Mouse (Mus musculus): ENCODE data around the gene Hipk1.
A peak's percentile ranks its signal among the peaks of the same experiment; 100 is the strongest.
"Not testable (repeated sequence)": the region's sequence is repeated elsewhere in the genome, so short reads cannot be mapped to it uniquely, and the experiment has no call there.

The Hipk1 gene

GRCm38 (mm10) chr3:103791230-103792110 is at the start of gene Hipk1:
Gene Hipk1, minus strand, starts transcription at chr3:103791563.
- peak; percentile 94 for DNase-seq

GRCm38 (mm10) chr3:103840946-103841345 is 49.6 kb upstream of the Hipk1 start:
- not testable (repeated sequence) for DNase-seq

- DNase-seq, result not testable (repeated sequence)
Measured at GRCm38 (mm10) chr3:103840195-103840594, 48.8 kb upstream of the Hipk1 start.

DNA sequence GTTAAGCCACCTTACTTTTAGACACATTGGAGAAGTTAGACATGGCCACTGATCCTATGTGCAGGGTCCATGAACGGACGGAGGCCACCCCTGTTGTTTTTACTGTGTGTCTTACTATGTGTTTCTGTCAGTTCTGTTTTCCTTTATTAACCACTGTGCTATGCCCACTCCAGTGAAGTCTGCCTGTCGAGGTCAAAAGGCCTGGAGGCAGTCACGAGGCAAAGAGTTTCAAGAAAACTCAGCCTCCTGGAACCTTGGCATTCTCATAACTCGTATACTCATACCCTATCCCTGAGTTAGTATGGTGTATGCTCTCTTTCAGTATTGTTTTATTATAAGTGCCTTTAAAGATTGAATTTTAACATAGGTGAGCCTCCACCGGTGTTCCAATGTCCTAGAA is 48.3 kb upstream of the Hipk1 start:
- no peak for DNase-seq

DNA sequence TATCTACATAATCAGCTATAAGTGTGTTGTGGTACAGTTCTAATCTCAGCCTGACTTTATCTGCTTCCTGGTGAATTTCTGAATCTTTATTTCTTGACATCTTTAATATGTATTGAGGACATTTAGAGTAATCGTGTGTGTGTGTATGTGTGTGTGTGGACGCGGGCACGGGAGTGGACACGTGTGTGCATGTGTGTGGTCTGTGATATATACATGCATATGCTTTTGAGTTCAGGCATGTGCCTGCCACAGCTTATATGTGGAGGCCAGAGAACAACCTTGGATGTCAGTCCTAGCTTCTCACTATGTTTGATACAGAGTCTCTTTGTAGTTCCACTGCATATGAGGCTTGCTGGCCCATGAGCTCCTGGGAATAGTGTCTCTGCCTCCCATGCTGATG is 45.1 kb upstream of the Hipk1 start:
- no peak for DNase-seq

DNA sequence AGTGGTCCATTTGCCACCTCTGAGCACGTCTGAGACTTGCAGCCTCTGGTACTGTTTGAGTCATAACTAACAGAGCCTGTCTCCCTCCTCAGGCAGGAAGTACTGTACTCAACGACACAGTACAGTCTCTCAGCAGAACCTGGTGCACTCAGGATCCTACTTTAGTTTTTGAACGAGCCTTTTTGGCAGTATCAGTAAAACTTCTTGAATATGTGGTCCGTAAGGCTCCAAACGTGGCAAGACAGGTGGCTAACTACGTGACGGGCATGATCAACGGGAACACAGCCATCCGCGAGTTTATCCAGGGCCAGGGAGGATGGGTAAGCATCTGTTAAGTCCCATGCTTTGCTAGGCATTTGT is 44.6 kb upstream of the Hipk1 start:
- DNase-seq, result peak; percentile 63

- no peak for DNase-seq
Measured at GRCm38 (mm10) chr3:103835272-103835950, 44.0 kb upstream of the Hipk1 start.

- DNase-seq, result no peak
Measured at GRCm38 (mm10) chr3:103834001-103834400, 42.6 kb upstream of the Hipk1 start.

- no peak for DNase-seq
Measured at GRCm38 (mm10) chr3:103832426-103832825, 41.1 kb upstream of the Hipk1 start, which contains the start of gene Bcl2l15. Gene Bcl2l15, plus strand, starts transcription at chr3:103832601.

DNA sequence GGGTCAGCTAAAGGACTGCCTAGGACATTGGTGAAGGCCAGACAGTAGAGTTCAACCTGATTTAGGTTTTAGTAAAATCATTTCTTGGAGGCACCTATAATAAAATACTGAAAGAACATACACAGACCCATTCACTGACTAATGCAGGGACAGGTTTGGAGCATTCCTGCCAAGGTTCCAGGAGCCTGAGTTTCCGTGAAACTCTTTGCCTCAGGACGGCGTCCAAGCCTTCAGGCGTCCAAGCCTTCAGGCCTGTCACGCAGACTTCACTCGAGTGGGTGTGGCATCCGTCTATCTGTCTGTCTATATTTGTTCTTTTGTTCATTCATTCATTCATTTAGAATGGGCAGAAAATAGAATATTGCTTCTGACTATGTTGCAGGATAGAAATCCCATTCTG is 39.8 kb upstream of the Hipk1 start:
- DNase-seq, result no peak

DNA sequence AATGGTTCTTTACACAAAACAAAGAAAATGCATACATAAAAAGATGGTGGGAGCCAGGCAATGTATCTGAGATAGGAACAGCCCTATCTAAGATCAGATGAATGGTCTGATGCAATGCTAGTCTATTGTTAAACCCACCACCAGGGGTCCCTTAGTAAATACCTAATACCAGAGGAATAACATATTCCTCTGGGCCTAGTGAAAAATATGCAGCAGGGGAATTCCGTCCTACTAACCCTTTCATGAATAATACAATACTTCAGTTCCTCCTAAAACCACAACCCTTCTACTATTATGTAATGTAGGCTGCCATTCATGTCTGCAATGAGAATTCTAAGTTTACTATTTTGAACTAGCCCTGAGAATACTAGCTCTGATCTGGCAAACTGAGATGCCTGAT is 39.3 kb upstream of the Hipk1 start:
- not testable (repeated sequence) for DNase-seq

DNA sequence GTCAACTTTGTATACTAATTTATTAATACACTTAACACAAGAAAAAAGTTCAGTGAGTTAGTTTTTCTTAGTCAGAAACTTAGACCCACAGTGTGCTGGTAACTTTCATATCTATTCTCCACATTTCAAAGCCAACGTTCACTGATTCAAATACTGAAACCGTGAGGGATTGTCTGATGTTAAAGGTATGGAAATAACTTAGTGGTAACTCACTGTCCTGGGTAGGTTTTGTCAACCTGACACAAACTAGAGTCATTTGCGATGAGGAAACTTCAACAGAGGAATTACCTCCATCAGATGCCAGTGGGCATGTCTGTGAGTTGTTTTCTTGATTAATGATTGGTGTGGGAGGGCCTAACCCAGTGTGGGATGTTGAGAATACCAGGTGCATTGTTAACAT is 37.7 kb upstream of the Hipk1 start:
- no peak for DNase-seq

- no peak for DNase-seq
Measured at GRCm38 (mm10) chr3:103827548-103827947, 36.2 kb upstream of the Hipk1 start.

DNA sequence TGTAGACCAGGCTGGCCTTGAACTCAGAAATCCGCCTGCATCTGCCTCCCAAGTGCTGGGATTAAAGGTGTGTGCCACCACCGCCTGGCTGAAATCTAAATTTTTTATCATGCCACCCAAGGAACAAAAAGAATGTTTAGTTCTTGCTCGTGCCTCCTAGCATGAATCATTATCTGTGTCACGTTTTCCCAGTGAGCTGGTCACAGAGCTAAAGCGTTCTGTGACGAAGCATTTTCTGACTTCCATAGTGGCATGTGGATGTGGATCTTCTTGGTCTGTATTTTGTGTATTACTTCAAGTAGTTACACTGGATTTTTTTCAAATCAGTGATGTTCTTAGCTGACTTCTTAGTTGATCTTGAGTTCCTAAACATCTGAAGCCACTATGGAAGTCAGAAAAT is 19.6 kb upstream of the Hipk1 start:
- DNase-seq, result no peak

GRCm38 (mm10) chr3:103809799-103810150 is 18.4 kb upstream of the Hipk1 start:
- DNase-seq, result no peak

DNA sequence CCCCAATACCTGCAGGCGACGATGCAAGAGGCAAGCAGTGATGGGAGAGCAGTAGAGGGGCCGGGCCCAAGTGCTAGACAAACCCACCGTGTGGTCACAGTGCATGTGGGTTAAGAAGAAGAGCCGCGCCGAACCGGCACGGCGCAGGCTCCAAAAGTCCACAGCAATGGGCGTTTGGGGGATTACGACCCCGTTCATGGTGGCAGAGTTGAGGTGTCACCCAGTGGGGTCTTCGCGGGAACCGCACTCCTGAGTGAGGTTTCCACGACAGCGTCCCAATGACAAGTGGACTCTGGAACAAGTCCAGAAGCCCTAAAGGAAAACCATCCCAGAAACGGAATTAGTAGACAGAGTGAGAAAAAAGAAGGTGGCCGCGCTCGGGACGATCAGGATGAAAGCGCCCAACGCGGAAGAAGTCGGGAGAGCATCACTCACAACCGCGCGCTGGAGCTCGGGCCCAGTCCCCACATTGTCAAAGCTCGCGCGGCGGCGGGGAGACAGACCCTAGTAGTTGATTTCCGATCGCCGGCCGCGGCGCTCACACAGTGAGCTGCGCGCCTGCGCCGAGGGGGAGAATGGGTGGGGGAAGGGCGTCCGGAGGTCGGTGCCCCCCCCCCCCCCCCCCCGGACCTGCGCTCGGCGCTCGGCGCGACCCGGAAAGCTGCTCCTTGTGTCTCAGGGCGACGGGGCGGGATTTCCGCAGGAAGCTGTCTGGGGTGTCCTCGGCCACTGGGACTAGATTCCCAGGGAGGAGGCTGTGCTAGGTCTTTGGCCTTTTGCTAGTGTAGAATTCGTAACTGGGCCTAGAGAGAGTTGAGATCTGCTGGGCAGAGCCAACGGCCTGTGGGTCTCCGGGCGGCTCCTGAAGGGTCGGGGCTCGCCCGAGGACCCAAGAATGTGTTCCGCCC is 17.8 kb upstream of the Hipk1 start, which contains the start of the genes Dclre1b, Ap4b1 and Gm43064:
Gene Dclre1b, minus strand, starts transcription at position 554 of the 908 bp plus-strand sequence.
Gene Ap4b1, plus strand, starts transcription at position 630 of the 908 bp plus-strand sequence.
Gene Gm43064, plus strand, starts transcription at position 683 of the 908 bp plus-strand sequence.
- DNase-seq, result peak; percentile 85

GRCm38 (mm10) chr3:103805671-103806070 is 14.3 kb upstream of the Hipk1 start:
- DNase-seq, result no peak

DNA sequence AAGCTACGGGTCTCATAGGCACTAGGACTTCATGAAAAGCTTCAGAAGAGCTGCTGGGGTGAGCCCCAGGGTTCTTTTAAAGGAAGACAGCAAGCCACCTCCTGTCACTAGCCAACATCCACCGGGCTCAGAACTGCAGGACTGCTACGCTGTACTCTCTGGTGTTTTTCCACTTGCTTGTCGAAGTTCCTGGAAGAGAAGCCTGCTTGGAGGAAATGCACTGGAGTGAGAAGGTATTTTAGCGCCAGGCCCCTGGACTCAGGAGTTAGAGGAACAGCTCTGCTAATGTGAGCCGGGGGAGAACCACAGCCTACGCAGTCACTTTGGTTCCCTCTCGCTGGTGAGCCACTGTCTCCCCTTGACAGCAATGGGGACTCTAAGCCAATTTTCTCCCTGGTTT is 11.5 kb upstream of the Hipk1 start:
- DNase-seq, result no peak

GRCm38 (mm10) chr3:103801631-103802531 is 10.5 kb upstream of the Hipk1 start:
- DNase-seq, result peak; percentile 66

GRCm38 (mm10) chr3:103799507-103799906 is 8.1 kb upstream of the Hipk1 start:
- no peak for DNase-seq

DNA sequence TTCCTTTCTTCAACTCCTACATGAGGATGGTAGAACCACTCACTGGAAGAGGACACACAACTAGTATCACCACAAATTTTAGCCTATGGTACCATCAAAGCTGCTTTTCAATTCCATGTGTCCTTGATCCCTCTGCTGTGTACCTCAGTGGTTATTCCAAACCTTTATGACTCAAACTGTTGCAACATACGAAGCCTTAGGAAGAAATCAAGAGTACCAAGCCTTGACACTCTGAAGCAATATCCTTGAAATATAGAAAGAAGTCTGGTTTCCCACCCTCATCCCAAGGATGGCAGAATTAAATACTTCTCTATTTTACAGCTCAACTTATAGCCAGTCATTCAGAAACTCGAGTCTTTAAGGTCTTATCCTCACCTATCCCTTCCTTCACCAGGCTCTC is 5.0 kb upstream of the Hipk1 start:
- DNase-seq, result no peak

DNA sequence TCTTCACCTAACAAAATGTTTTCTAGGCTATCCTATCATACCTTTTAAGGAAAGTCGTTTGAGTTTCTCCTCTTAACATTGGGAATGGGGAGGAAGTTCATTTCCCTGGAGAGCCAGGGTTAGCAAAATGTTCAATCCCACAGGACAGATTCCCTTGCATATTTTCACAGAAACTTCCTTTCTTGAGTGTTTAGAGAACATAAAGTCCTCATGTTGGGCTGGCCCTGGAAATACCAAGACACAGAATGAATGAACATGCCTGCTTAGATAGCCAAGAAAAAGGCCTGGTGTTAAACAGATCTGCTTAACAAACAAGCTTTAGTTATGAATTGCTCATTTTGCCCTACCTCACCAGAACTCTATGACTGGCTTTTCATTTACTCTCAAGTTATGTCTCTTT is 1.2 kb upstream of the Hipk1 start:
- no peak for DNase-seq

All from cerebellum, adult 8-10 months (tissue).